ENCODE assay signal across 25 mouse cellular contexts in the genomic region with DNA sequence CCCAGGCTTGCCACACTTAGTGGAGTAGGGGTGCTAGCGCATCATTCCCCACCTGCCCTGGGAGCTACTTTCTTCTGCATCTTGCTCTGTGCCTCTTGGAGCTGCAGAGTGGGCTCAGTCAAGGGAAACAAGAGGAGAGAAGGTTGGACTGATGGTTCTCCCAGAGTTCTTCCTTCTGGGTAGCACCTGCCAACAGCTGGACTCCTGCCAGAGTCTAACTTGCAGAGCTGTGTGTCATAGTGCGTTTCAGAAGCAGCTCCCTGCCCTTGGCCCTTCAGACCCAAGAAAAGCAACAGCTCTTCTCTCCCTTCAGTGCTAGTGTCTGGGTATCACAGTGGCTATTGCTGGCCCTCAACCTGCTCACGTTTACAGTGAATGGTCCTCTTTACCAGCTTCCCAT. TPM values are rescaled to one million over a fixed set of nuclear protein-coding genes. Genes with fewer than 3 reads are reported as not detected.
"Had no signal": no experiment of that assay in that cellular context is flagged by ENCODE, and none has a peak within 500 bp of the region (broad histone marks: within the 10 kb centered on the region; RNA-seq: fewer than 3 reads in every experiment).

No protein-coding gene starts in this region.

- H3K4me1 ChIP-seq: limb, embryonic 12.5 days; limb, embryonic 15.5 days; midbrain, embryonic 12.5 days; midbrain, embryonic 15.5 days; neural tube, embryonic 12.5 days; neural tube, embryonic 15.5 days had no signal

- ATAC-seq: liver, postnatal 0 days; lung, postnatal 0 days; midbrain, embryonic 15.5 days had no signal

- H3K9ac ChIP-seq: limb, embryonic 12.5 days; limb, embryonic 15.5 days; liver, embryonic 14.5 days; liver, postnatal 0 days; lung, embryonic 14.5 days; midbrain, embryonic 12.5 days; midbrain, embryonic 15.5 days; neural tube, embryonic 12.5 days; neural tube, embryonic 15.5 days had no signal

- H3K4me2 ChIP-seq: limb, embryonic 12.5 days; limb, embryonic 15.5 days; liver, embryonic 11.5 days; lung, embryonic 14.5 days; midbrain, embryonic 12.5 days; midbrain, embryonic 15.5 days; neural tube, embryonic 12.5 days; neural tube, embryonic 15.5 days had no signal

- DNase-seq: kidney, postnatal 14 days; layer of hippocampus, adult 9-11 months; liver, postnatal 0 days; lung, embryonic 14.5 days; right cerebral cortex, adult 18-20 months; right cerebral cortex, postnatal 14 days; right cerebral cortex, postnatal 4 days; thymus, adult 2 months; thymus, postnatal 14 days; thymus, postnatal 4 days had no signal

- H3K36me3 ChIP-seq: limb, embryonic 12.5 days; limb, embryonic 15.5 days; midbrain, embryonic 12.5 days; midbrain, embryonic 15.5 days; neural tube, embryonic 12.5 days had no signal

- H3K27ac ChIP-seq: layer of hippocampus, adult 2 months; left cerebral cortex, adult 2 months; limb, embryonic 12.5 days; limb, embryonic 15.5 days; liver, embryonic 14.5 days; macrophage; midbrain, embryonic 12.5 days; midbrain, embryonic 15.5 days; neural tube, embryonic 12.5 days; neural tube, embryonic 15.5 days; stomach, postnatal 0 days had no signal

- H3K27me3 ChIP-seq: limb, embryonic 12.5 days; limb, embryonic 15.5 days; midbrain, embryonic 12.5 days; midbrain, embryonic 15.5 days; neural tube, embryonic 12.5 days; neural tube, embryonic 15.5 days had no signal

- H3K4me3 ChIP-seq: layer of hippocampus, adult 2 months; left cerebral cortex, adult 2 months; limb, embryonic 12.5 days; limb, embryonic 15.5 days; midbrain, embryonic 12.5 days; midbrain, embryonic 15.5 days; neural tube, embryonic 12.5 days; neural tube, embryonic 15.5 days had no signal

- H3K9me3 ChIP-seq: limb, embryonic 12.5 days; limb, embryonic 15.5 days; midbrain, embryonic 12.5 days; midbrain, embryonic 15.5 days; neural tube, embryonic 12.5 days; neural tube, embryonic 15.5 days had no signal

RNA-seq across cellular contexts. Expression of a gene that starts 30.5 kb away (rescaled TPM):
- total RNA-seq: megakaryocyte, adult 5-6 weeks had no signal
- polyA plus RNA-seq: large intestine, adult 2 months; liver, embryonic 14.5 days; lung, postnatal 0 days; macrophage had no signal
